Mouse (Mus musculus) liver, embryonic 11.5 days (tissue): ENCODE data around the gene Evx2. TPM values are rescaled to one million over a fixed set of nuclear protein-coding genes. Genes with fewer than 3 reads are reported as not detected.
A peak's percentile ranks its signal among the peaks of the same experiment; 100 is the strongest.

Source experiments
- ATAC-seq: fragments of 200-750 bp; cut with Nextera tagmentation; replicated peaks from 2 replicates; pipeline ENCODE4 v1.8.0; 2017; ENCODE audit warnings: moderate number of reproducible peaks, mild to moderate bottlenecking, moderate TSS enrichment, moderate library complexity; ENCODE audit not compliant: low FRiP score
- DNase-seq: peaks from one replicate; pipeline ENCODE4 v3.0.0-alpha.2; 2017; ENCODE audit warnings: low spot score
- H3K27ac ChIP-seq: fragments of 300-500 bp; sonication (generic); 2 replicates; pipeline ENCODE4 v1.5.1; 2014; ENCODE audit warnings: mild to moderate bottlenecking, low read depth, low read length, control low read depth
- H3K27me3 ChIP-seq: fragments of 300-500 bp; sonication (generic); replicated peaks from 2 replicates; pipeline ENCODE4 v1.6.1; 2014; ENCODE audit warnings: low read length, mixed read lengths; ENCODE audit not compliant: control insufficient read depth, insufficient read depth
- H3K36me3 ChIP-seq: fragments of 300-500 bp; sonication (generic); 2 replicates; pipeline ENCODE4 v1.6.1; 2014; ENCODE audit warnings: mild to moderate bottlenecking, low read length, moderate library complexity, mixed read lengths; ENCODE audit not compliant: control insufficient read depth, insufficient read depth
- H3K4me1 ChIP-seq: fragments of 300-500 bp; sonication (generic); replicated peaks from 2 replicates; pipeline ENCODE4 v1.6.1; 2014; ENCODE audit warnings: low read length, mixed read lengths; ENCODE audit not compliant: control insufficient read depth, insufficient read depth
- H3K4me2 ChIP-seq: fragments of 300-500 bp; sonication (generic); 2 replicates; pipeline ENCODE4 v1.6.1; 2014; ENCODE audit warnings: mild to moderate bottlenecking, control low read depth, moderate library complexity
- H3K4me3 ChIP-seq: fragments of 300-500 bp; sonication (generic); 2 replicates; pipeline ENCODE4 v1.5.1; 2014; ENCODE audit warnings: low read depth, low read length, control low read depth
- H3K9ac ChIP-seq: fragments of 300-500 bp; sonication (generic); 2 replicates; pipeline ENCODE4 v1.6.1; 2014; ENCODE audit warnings: low read depth, low read length, control low read depth
- H3K9me3 ChIP-seq: fragments of 300-500 bp; sonication (generic); 2 replicates; pipeline ENCODE4 v1.6.1; 2016; ENCODE audit warnings: low read length, inconsistent platforms, mixed read lengths; ENCODE audit not compliant: control insufficient read depth
- WGBS: fragments of 180-500 bp; shearing (Covaris S2); extraction: QIAGEN DNeasy Blood & Tissue Kit; methylation state at CpG from one replicate; pipeline ENCODE4 v1.1.7; 2014; 5-methylcytosine and 5-hydroxymethylcytosine counted together
- polyA plus RNA-seq: library from polyadenylated mRNA; unstranded; fragments of >200 nt; fragmentation: Nextera tagmentation; extraction: Ambion mirVana; gene quantifications from 2 replicates; pipeline ENCODE4 v1.2.1, GENCODE M21; 2014

The Evx2 gene
- polyA plus RNA-seq, 1 experiment from 2014 or later = 0.12 TPM

DNA sequence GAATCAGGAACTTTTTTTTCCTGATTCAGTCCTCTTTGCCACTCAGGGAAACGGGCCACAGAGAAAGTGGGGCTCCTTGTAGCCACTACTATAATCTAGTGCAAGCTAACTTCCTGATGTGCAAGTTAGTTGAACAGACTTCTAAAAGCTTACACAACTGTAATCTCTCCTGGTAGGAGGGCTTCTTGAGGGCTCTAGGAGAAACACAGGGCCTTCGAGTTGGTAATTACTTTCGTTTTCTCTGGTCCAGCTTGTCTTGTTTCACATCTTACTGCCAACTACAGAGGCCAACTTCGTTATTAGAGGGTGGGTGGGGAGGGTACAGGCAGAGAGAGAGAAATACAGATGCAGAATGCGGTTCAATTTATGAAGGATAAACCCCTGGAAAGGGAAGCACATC, 12.5 kb upstream of the Evx2 start:
- no peaks in the 10 kb centered on the region for H3K36me3 ChIP-seq
- no peak overlapping the region for H3K27ac ChIP-seq
- H3K4me2 ChIP-seq = no peak overlapping the region
- DNase-seq = peak; percentile 34
- no peak overlapping the region for H3K9ac ChIP-seq
- ATAC-seq = no peak
- H3K27me3 ChIP-seq = peaks cover 99% of the 10 kb centered on the region
- H3K9me3 ChIP-seq = no peaks in the 10 kb centered on the region
- H3K4me3 ChIP-seq = no peak overlapping the region
- H3K4me1 ChIP-seq = peaks cover 6% of the 10 kb centered on the region
- 6% methylated on average over 5 of the region's 5 CpGs for WGBS

DNA sequence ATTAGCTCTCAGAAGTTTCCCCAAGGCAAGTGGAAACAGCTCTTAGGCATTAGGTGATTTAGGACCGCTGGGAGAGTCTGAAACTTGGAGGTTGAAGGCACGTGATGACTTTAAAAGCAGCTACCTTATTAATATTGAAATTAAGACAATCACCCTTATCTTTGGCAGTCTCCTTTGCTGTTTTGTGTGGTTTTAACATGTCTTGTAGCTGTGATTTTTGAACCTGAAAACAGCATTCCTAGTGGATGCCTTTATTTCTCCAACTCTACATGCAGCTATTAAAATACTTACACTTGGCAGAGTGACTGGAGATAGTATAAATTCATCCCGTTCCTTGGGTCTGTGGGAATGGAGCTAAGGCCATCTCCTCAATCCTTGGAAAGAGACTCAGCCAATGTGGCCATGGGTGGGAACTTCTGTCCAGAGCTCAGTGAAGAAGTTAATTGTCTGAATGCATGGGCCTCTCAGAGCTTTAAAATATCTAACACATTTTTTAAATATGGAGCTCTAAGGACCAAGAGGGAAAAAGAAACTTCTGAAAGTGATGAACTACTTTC, 11.4 kb upstream of the Evx2 start:
- peak; percentile 28 for DNase-seq
- whole genome bisulfite sequencing = under 1% methylated on average over 3 of the region's 3 CpGs
- Histone ChIP-seq H3K4me1 (peaks cover 6% of the 10 kb centered on the region), H3K27ac (no peak overlapping the region), H3K4me3 (no peak overlapping the region), H3K9ac (no peak overlapping the region), H3K27me3 (peaks cover 97% of the 10 kb centered on the region), H3K4me2 (no peak overlapping the region), H3K36me3 (no peaks in the 10 kb centered on the region), H3K9me3 (no peaks in the 10 kb centered on the region)
- ATAC-seq = no peak

DNA sequence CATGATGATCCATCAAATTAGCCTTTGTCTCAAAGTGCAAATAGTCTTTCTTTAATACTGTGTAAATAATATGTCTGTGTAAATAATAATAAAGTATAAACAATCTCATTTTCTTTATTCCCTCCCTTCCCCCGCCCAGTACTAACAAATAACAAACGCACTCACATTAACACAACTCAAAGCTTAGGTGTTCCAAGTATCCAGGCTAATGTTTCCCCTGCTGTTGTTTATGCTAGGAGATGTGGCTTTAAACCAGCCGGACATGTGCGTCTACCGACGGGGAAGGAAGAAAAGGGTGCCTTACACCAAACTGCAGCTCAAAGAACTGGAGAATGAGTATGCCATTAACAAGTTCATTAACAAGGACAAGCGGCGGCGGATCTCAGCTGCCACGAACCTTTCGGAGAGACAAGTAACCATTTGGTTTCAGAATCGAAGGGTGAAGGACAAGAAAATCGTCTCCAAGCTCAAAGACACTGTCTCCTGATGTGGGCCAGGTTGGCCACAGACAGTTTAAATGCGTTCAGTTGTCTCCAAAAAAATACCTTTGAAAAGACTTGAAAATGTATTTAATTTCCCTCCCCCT, 10.4 kb upstream of the Evx2 start:
- Histone ChIP-seq H3K4me2 (no peak overlapping the region), H3K27ac (no peak overlapping the region), H3K27me3 (peaks cover 97% of the 10 kb centered on the region), H3K36me3 (no peaks in the 10 kb centered on the region), H3K9ac (no peak overlapping the region), H3K9me3 (no peaks in the 10 kb centered on the region), H3K4me3 (no peak overlapping the region), H3K4me1 (peaks cover 6% of the 10 kb centered on the region)
- DNase-seq (peak; percentile 31), ATAC-seq (no peak)
- under 1% methylated on average over 14 of the region's 14 CpGs for WGBS

DNA sequence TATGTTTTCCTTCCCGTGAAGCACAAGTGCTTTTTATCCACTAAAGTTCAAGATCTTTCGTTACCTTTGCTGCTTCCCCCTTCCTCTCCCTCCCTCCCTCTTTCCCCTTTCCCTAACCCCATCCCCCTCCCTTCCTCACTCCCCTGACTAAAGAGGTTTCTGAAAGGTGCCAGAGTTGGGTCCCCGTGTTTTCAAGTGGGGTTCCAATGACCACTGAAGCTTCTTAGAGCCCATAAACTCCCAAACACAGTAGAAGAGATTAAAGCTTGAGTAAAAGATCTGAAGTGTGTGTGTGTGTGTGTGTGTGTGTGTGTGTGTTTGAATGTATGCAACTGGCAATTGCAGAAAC, 9.8 kb upstream of the Evx2 start:
- H3K9ac ChIP-seq = no peak overlapping the region
- peaks cover 97% of the 10 kb centered on the region for H3K27me3 ChIP-seq
- no peak overlapping the region for H3K27ac ChIP-seq
- no peaks in the 10 kb centered on the region for H3K9me3 ChIP-seq
- H3K4me3 ChIP-seq = no peak overlapping the region
- WGBS = 1% methylated on average over 3 of the region's 3 CpGs
- DNase-seq = no peak
- no peak for ATAC-seq
- H3K4me1 ChIP-seq = peaks cover 6% of the 10 kb centered on the region
- no peaks in the 10 kb centered on the region for H3K36me3 ChIP-seq
- H3K4me2 ChIP-seq = no peak overlapping the region

DNA sequence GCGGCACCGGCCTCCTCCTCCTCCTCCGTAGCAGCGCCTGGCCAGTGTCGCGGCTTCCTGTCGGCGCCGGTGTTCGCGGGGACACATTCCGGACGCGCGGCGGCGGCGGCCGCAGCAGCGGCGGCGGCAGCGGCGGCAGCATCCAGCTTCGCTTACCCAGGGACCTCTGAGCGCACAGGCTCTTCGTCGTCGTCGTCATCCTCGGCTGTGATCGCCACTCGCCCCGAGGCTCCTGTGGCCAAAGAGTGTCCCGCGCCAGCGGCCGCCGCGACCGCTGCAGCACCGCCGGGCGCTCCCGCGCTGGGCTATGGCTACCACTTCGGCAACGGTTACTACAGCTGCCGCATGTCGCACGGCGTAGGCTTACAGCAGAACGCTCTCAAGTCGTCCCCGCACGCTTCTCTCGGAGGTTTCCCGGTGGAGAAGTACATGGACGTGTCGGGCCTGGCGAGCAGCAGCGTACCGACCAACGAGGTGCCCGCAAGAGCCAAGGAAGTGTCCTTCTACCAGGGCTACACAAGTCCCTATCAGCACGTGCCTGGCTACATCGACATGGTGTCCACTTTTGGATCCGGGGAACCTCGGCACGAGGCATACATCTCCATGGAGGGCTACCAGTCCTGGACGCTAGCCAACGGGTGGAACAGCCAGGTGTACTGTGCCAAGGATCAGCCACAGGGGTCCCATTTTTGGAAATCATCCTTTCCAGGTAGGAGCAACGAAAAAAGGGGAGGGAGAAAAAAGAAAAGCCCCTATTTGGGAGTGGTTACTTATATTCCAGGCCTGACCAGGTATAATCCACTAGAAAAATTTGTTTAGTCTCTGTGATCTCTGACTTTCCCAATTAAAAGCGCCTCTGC, 9.2 kb upstream of the Evx2 start:
- ATAC-seq = no peak; the same call in 1 of the 2 replicates
- Histone ChIP-seq H3K9ac (no peak overlapping the region), H3K4me2 (peak overlapping the region; percentile 61)

DNA sequence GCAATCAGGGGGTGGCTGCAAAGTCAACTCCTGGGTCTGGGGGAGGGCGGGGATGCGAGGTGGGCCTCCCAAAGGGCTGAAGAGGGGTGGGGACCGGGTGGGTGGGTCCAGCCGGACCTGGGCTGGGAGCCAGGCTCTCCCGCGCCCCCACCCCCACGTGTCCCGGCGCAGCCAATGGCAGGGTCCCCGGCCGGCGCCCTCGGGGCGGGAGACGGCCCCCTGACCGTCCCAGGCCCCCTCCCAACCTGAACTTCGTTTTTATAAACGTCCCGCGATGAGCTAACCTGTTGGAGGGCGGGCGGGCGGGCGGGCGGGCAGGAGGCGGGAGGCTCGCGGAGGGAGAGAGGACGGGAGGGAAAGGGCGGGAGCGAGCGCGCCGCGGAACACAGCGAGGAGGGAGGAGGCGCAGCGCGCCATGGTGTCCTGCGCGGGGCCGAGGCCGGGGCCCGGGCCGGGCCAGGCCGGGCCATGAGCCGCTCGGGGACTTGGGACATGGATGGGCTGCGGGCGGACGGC, 8.5 kb upstream of the Evx2 start, which contains the start of gene Hoxd13:
Gene Hoxd13, plus strand, starts transcription at position 469 of the 516 bp plus-strand sequence.
- H3K27me3 ChIP-seq = peaks cover 97% of the 10 kb centered on the region
- 1% methylated on average over 12 of the region's 51 CpGs for WGBS
- H3K27ac ChIP-seq = no peak within 1 kb of the TSS
- H3K9me3 ChIP-seq = no peaks in the 10 kb centered on the region
- H3K4me3 ChIP-seq = peak within 1 kb of the TSS; percentile 43
- no peak for DNase-seq
- no peak for ATAC-seq
- H3K4me1 ChIP-seq = peaks cover 6% of the 10 kb centered on the region
- H3K9ac ChIP-seq = no peak within 1 kb of the TSS
- H3K4me2 ChIP-seq = peak within 1 kb of the TSS; percentile 61
- no peaks in the 10 kb centered on the region for H3K36me3 ChIP-seq

More for the DNA sequence above, 9.2 kb upstream of the Evx2 start:
- Histone ChIP-seq H3K9me3 (no peaks in the 10 kb centered on the region), H3K36me3 (no peaks in the 10 kb centered on the region), H3K4me3 (peak overlapping the region; percentile 43), H3K27ac (no peak overlapping the region), H3K27me3 (peaks cover 97% of the 10 kb centered on the region), H3K4me1 (peaks cover 6% of the 10 kb centered on the region)
- under 1% methylated on average over 61 of the region's 74 CpGs for WGBS
- DNase-seq = peak; percentile 60

DNA sequence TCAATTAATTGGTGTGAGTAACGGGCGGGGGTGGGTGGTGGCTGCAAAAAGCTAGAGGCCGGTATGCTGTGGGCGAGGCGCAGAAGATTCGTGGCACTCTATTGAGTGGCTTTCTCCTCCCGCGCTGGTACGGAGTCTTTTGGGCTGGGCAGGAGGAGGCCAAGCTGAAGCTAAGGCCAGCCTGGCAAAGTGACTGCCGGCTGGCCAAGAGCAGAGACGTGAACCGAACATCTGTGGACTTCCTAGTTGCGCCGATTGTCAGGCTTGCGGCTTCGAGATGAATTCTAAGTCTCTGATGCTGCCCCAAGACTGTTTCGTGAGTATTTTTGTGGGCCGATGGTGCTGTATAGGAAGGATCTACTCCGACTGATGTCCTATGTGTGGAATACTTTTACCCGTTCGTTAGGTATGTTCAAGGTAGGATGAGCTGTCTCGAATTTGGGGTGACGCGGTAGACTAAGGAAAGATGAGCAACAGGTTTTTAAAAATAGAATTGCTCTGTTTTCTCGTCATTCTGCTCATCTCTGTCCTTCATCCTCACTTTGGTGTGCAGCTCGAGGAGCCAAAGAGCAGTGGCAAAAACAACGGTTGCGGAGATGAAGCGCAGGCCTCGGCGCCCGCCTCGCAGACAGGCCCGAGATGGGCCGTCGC, 8.0 kb upstream of the Evx2 start:
- H3K4me3 ChIP-seq = peak overlapping the region; percentile 43
- ATAC-seq = no peak
- 3% methylated on average over 36 of the region's 36 CpGs for WGBS

DNA sequence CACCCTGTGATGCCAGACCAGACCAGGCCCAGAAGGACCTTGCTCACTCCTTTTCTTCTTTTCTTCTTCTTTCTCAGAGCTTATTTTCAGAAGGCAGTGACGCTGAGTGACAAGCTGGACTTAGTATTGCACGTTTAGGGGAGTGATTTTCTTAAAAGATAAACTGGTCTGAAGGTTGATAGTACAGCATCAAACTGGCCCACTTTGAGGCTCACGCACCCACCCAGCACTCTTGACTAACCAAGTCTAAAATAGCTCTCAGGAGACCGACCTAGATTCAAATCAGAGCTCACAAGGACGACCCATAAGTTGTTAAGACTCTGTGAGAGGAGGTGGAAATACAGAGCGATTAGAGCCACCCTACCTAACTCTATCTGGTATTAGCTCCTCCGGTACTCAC, 7.1 kb upstream of the Evx2 start:
- no peak overlapping the region for H3K4me2 ChIP-seq
- peaks cover 97% of the 10 kb centered on the region for H3K27me3 ChIP-seq
- ATAC-seq = no peak
- H3K9ac ChIP-seq = no peak overlapping the region
- H3K4me1 ChIP-seq = peaks cover 6% of the 10 kb centered on the region
- H3K27ac ChIP-seq = no peak overlapping the region
- no peak for DNase-seq
- H3K9me3 ChIP-seq = no peaks in the 10 kb centered on the region
- H3K36me3 ChIP-seq = no peaks in the 10 kb centered on the region
- 4% methylated on average over 7 of the region's 7 CpGs for WGBS
- H3K4me3 ChIP-seq = no peak overlapping the region

More for the DNA sequence above, 8.0 kb upstream of the Evx2 start:
- no peaks in the 10 kb centered on the region for H3K36me3 ChIP-seq
- H3K4me2 ChIP-seq = no peak overlapping the region
- H3K9ac ChIP-seq = no peak overlapping the region
- no peaks in the 10 kb centered on the region for H3K9me3 ChIP-seq
- peaks cover 6% of the 10 kb centered on the region for H3K4me1 ChIP-seq
- peak; percentile 37 for DNase-seq
- H3K27ac ChIP-seq = no peak overlapping the region
- peaks cover 97% of the 10 kb centered on the region for H3K27me3 ChIP-seq
